ENCODE assay signal across 20 mouse cellular contexts in genomic region chr1:156403251-156403650, GRCm38 (mm10). TPM values are rescaled to one million over a fixed set of nuclear protein-coding genes. Genes with fewer than 3 reads are reported as not detected.
"Had no signal": no experiment of that assay in that cellular context is flagged by ENCODE, and none has a peak within 500 bp of the region (broad histone marks: within the 10 kb centered on the region; RNA-seq: fewer than 3 reads in every experiment).

No protein-coding gene starts in this region.

- H3K4me3 ChIP-seq: layer of hippocampus, adult 2 months; limb, embryonic 12.5 days; liver, embryonic 13.5 days; lung, embryonic 15.5 days; megakaryocyte, embryonic 14.5 days; midbrain, embryonic 15.5 days; neural tube, embryonic 12.5 days; stomach, embryonic 15.5 days had no signal

- H3K4me1 ChIP-seq: limb, embryonic 12.5 days; lung, embryonic 15.5 days; midbrain, embryonic 15.5 days; neural tube, embryonic 12.5 days; stomach, embryonic 15.5 days had no signal

- H3K9ac ChIP-seq: limb, embryonic 12.5 days; liver, embryonic 13.5 days; liver, postnatal 0 days; lung, embryonic 15.5 days; midbrain, embryonic 15.5 days; neural tube, embryonic 12.5 days; stomach, embryonic 15.5 days had no signal

- H3K27ac ChIP-seq: kidney, postnatal 0 days; layer of hippocampus, adult 2 months; limb, embryonic 12.5 days; liver, embryonic 13.5 days; lung, embryonic 15.5 days; macrophage; midbrain, embryonic 15.5 days; neural tube, embryonic 12.5 days; stomach, embryonic 15.5 days had no signal

- ATAC-seq: liver, postnatal 0 days; midbrain, embryonic 15.5 days had no signal

- H3K27me3 ChIP-seq: limb, embryonic 12.5 days; liver, embryonic 13.5 days; lung, embryonic 15.5 days; megakaryocyte, embryonic 14.5 days; midbrain, embryonic 15.5 days; neural tube, embryonic 12.5 days; stomach, embryonic 15.5 days had no signal

- H3K36me3 ChIP-seq: limb, embryonic 12.5 days; liver, embryonic 13.5 days; lung, embryonic 15.5 days; midbrain, embryonic 15.5 days; neural tube, embryonic 12.5 days; stomach, embryonic 15.5 days had no signal

- DNase-seq: kidney, postnatal 4 days; liver; liver, embryonic 13.5 days; liver, postnatal 0 days; lung, postnatal 14 days; retina, postnatal 1 day; right cerebral cortex, postnatal 14 days; thymus, adult 2 months; thymus, postnatal 36 days had no signal

- H3K4me2 ChIP-seq: limb, embryonic 12.5 days; liver, embryonic 13.5 days; lung, embryonic 15.5 days; midbrain, embryonic 11.5 days; midbrain, embryonic 15.5 days; neural tube, embryonic 12.5 days; stomach, embryonic 15.5 days had no signal

- H3K9me3 ChIP-seq: limb, embryonic 12.5 days; liver, embryonic 13.5 days; lung, embryonic 15.5 days; midbrain, embryonic 15.5 days; neural tube, embryonic 12.5 days; stomach, embryonic 15.5 days had no signal

RNA-seq across cellular contexts. Expression of gene Axdnd1, which starts 17.7 kb away (rescaled TPM):
- polyA plus RNA-seq: liver, embryonic 13.5 days; liver, postnatal 0 days; neural tube, embryonic 12.5 days; spleen, adult 2 months had no signal
